11 mouse cellular contexts compared by ENCODE assay signal in the genomic region with DNA sequence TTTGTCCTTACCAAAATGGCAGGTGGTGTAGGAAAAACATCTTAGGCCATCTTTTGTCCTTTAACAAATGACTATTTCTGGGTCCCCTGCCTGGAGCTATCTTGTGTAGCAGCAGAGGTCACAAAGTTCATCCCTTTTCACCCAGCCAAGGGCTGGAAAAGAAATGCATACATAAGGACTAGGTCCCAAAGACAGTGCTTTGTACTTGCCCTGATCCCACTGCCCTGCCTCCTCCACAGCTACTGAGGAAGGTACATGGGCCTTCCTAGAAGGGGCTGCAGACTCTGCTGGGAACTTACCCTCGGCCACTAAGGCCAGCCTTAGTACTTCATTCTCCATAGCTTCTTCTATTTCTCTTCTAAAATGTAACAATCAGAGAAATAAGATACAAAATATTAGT. TPM values are rescaled to one million over a fixed set of nuclear protein-coding genes. Genes with fewer than 3 reads are reported as not detected.
DNase-seq lines count a peak whose midpoint lies in the region; ATAC-seq and TF ChIP-seq lines count a peak whose summit lies in the region.
"Had no signal": no experiment of that assay in that cellular context is flagged by ENCODE, and none has a peak within 500 bp of the region (broad histone marks: within the 10 kb centered on the region; RNA-seq: fewer than 3 reads in every experiment).

No protein-coding gene starts in this region.

- 50% methylated on average over 1 of the region's 1 CpGs for WGBS in forebrain, embryonic 14.5 days
- 48% methylated on average over 1 of the region's 1 CpGs for WGBS in forebrain, embryonic 13.5 days
- 74% methylated on average over 1 of the region's 1 CpGs for WGBS in liver, embryonic 11.5 days
- WGBS in liver, postnatal 0 days (ENCODE audit: insufficient replicate concordance), result 77% methylated on average over 1 of the region's 1 CpGs
- 53% methylated on average over 1 of the region's 1 CpGs for WGBS in embryonic facial prominence, embryonic 12.5 days
- 50% methylated on average over 1 of the region's 1 CpGs for WGBS in midbrain, embryonic 15.5 days
- 65% methylated on average over 1 of the region's 1 CpGs for WGBS in heart, embryonic 10.5 days

- no peaks in the 10 kb centered on the region for H3K27me3 ChIP-seq in forebrain, embryonic 14.5 days (replicated peaks; ENCODE audit: control insufficient read depth, insufficient read depth, low read length)
- no peaks in the 10 kb centered on the region for H3K27me3 ChIP-seq in forebrain, embryonic 13.5 days
- no peaks in the 10 kb centered on the region for H3K27me3 ChIP-seq in liver, embryonic 11.5 days (replicated peaks; ENCODE audit: control insufficient read depth, insufficient read depth, low read length)
- no peaks in the 10 kb centered on the region for H3K27me3 ChIP-seq in liver, postnatal 0 days (ENCODE audit: insufficient read depth, low read length)
- H3K27me3 ChIP-seq in embryonic facial prominence, embryonic 12.5 days, result no peaks in the 10 kb centered on the region
- no peaks in the 10 kb centered on the region for H3K27me3 ChIP-seq in midbrain, embryonic 15.5 days (replicated peaks)
- H3K27me3 ChIP-seq in heart, embryonic 10.5 days (ENCODE audit: insufficient read depth, poor library complexity, severe bottlenecking), result no peaks in the 10 kb centered on the region
- H3K27me3 ChIP-seq: forebrain, embryonic 12.5 days had no signal

- DNase-seq in forebrain, embryonic 14.5 days (ENCODE audit: low spot score), result no peak
- DNase-seq in liver, embryonic 11.5 days (ENCODE audit: low spot score), result no peak
- no peak for DNase-seq in liver, postnatal 0 days
- no peak for DNase-seq in embryo, embryonic 11 days
- DNase-seq in heart, embryonic 10.5 days (ENCODE audit: low spot score), result no peak

- ATAC-seq in forebrain, embryonic 14.5 days, result peak; percentile 33; the same call in 1 of the 2 replicates
- ATAC-seq in forebrain, embryonic 13.5 days, result no peak; the same call in 1 of the 2 replicates
- ATAC-seq in liver, embryonic 11.5 days (replicated peaks; ENCODE audit: low FRiP score), result peak; percentile 43; the same call in 1 of the 2 replicates
- ATAC-seq in liver, postnatal 0 days, result no peak
- ATAC-seq in embryonic facial prominence, embryonic 12.5 days (ENCODE audit: insufficient number of reproducible peaks, insufficient read depth, low FRiP score, low TSS enrichment), result no peak; the same call in 1 of the 2 replicates
- ATAC-seq in midbrain, embryonic 15.5 days (replicated peaks), result peak; percentile 51; the same call in 1 of the 2 replicates

- H3K4me2 ChIP-seq in forebrain, embryonic 14.5 days (ENCODE audit: low read length), result no peak overlapping the region
- no peak overlapping the region for H3K4me2 ChIP-seq in forebrain, embryonic 13.5 days
- H3K4me2 ChIP-seq in liver, embryonic 11.5 days, result no peak overlapping the region
- H3K4me2 ChIP-seq in liver, postnatal 0 days (ENCODE audit: low read depth, low read length), result no peak overlapping the region
- no peak overlapping the region for H3K4me2 ChIP-seq in embryonic facial prominence, embryonic 12.5 days (replicated peaks)
- H3K4me2 ChIP-seq in midbrain, embryonic 15.5 days, result no peak overlapping the region
- H3K4me2 ChIP-seq: forebrain, embryonic 12.5 days; liver, embryonic 13.5 days had no signal

- no peak for TF ChIP-seq CTCF in liver, postnatal 0 days (IDR thresholded peaks at IDR 0.05; ENCODE audit: low read depth)

- no peak overlapping the region for H3K4me3 ChIP-seq in forebrain, embryonic 14.5 days (ENCODE audit: low read depth, low read length)
- no peak overlapping the region for H3K4me3 ChIP-seq in forebrain, embryonic 13.5 days
- H3K4me3 ChIP-seq in liver, embryonic 11.5 days (ENCODE audit: low read depth, low read length), result no peak overlapping the region
- no peak overlapping the region for H3K4me3 ChIP-seq in liver, postnatal 0 days (ENCODE audit: low read depth, low read length)
- H3K4me3 ChIP-seq in embryonic facial prominence, embryonic 12.5 days, result no peak overlapping the region
- no peak overlapping the region for H3K4me3 ChIP-seq in midbrain, embryonic 15.5 days
- no peak overlapping the region for H3K4me3 ChIP-seq in heart, embryonic 10.5 days
- H3K4me3 ChIP-seq: forebrain, embryonic 12.5 days; liver, embryonic 13.5 days had no signal

- TF ChIP-seq EP300 in liver, postnatal 0 days (IDR thresholded peaks at IDR 0.05; ENCODE audit: low read depth), result no peak

- no peak overlapping the region for H3K27ac ChIP-seq in forebrain, embryonic 14.5 days (ENCODE audit: low read depth, low read length)
- H3K27ac ChIP-seq in forebrain, embryonic 13.5 days, result no peak overlapping the region
- H3K27ac ChIP-seq in liver, embryonic 11.5 days (ENCODE audit: low read depth, low read length), result no peak overlapping the region
- H3K27ac ChIP-seq in liver, postnatal 0 days (ENCODE audit: low read depth), result no peak overlapping the region
- H3K27ac ChIP-seq in embryonic facial prominence, embryonic 12.5 days, result peak overlapping the region; percentile 12; the same call in 1 of the 2 replicates
- no peak overlapping the region for H3K27ac ChIP-seq in midbrain, embryonic 15.5 days
- H3K27ac ChIP-seq in heart, embryonic 10.5 days, result no peak overlapping the region
- H3K27ac ChIP-seq: forebrain, embryonic 12.5 days; liver, embryonic 13.5 days; stomach, postnatal 0 days had no signal

- no peaks in the 10 kb centered on the region for H3K9me3 ChIP-seq in forebrain, embryonic 14.5 days (replicated peaks; ENCODE audit: control insufficient read depth, low read length)
- no peaks in the 10 kb centered on the region for H3K9me3 ChIP-seq in forebrain, embryonic 13.5 days (replicated peaks)
- H3K9me3 ChIP-seq in liver, embryonic 11.5 days (ENCODE audit: control insufficient read depth, low read length), result no peaks in the 10 kb centered on the region
- no peaks in the 10 kb centered on the region for H3K9me3 ChIP-seq in liver, postnatal 0 days (ENCODE audit: low read length)
- no peaks in the 10 kb centered on the region for H3K9me3 ChIP-seq in embryonic facial prominence, embryonic 12.5 days
- no peaks in the 10 kb centered on the region for H3K9me3 ChIP-seq in midbrain, embryonic 15.5 days
- H3K9me3 ChIP-seq in heart, embryonic 10.5 days, result no peaks in the 10 kb centered on the region
- H3K9me3 ChIP-seq: forebrain, embryonic 12.5 days; liver, embryonic 13.5 days had no signal

- H3K9ac ChIP-seq in forebrain, embryonic 14.5 days (ENCODE audit: low read length), result no peak overlapping the region
- H3K9ac ChIP-seq in forebrain, embryonic 13.5 days, result no peak overlapping the region
- H3K9ac ChIP-seq in liver, embryonic 11.5 days (ENCODE audit: low read depth, low read length), result no peak overlapping the region
- H3K9ac ChIP-seq in liver, postnatal 0 days (replicated peaks), result no peak overlapping the region
- no peak overlapping the region for H3K9ac ChIP-seq in embryonic facial prominence, embryonic 12.5 days
- no peak overlapping the region for H3K9ac ChIP-seq in midbrain, embryonic 15.5 days
- H3K9ac ChIP-seq: forebrain, embryonic 12.5 days; liver, embryonic 13.5 days had no signal

- H3K4me1 ChIP-seq in forebrain, embryonic 14.5 days (ENCODE audit: control insufficient read depth, insufficient read depth, low read length), result no peaks in the 10 kb centered on the region
- peaks cover 3% of the 10 kb centered on the region; the same call in 1 of the 2 replicates for H3K4me1 ChIP-seq in forebrain, embryonic 13.5 days
- no peaks in the 10 kb centered on the region for H3K4me1 ChIP-seq in liver, embryonic 11.5 days (replicated peaks; ENCODE audit: control insufficient read depth, insufficient read depth, low read length)
- no peaks in the 10 kb centered on the region for H3K4me1 ChIP-seq in liver, postnatal 0 days (ENCODE audit: insufficient read depth)
- peaks cover 9% of the 10 kb centered on the region for H3K4me1 ChIP-seq in embryonic facial prominence, embryonic 12.5 days
- peaks cover 3% of the 10 kb centered on the region; the same call in 1 of the 2 replicates for H3K4me1 ChIP-seq in midbrain, embryonic 15.5 days
- peaks cover 10% of the 10 kb centered on the region; the same call in 1 of the 2 replicates for H3K4me1 ChIP-seq in heart, embryonic 10.5 days

- H3K36me3 ChIP-seq in forebrain, embryonic 14.5 days (ENCODE audit: control insufficient read depth, insufficient read depth, low read length), result no peaks in the 10 kb centered on the region
- H3K36me3 ChIP-seq in forebrain, embryonic 13.5 days (ENCODE audit: poor library complexity, severe bottlenecking), result no peaks in the 10 kb centered on the region
- no peaks in the 10 kb centered on the region for H3K36me3 ChIP-seq in liver, embryonic 11.5 days (ENCODE audit: control insufficient read depth, insufficient read depth, low read length)
- no peaks in the 10 kb centered on the region for H3K36me3 ChIP-seq in liver, postnatal 0 days (replicated peaks; ENCODE audit: insufficient read depth, low read length)
- H3K36me3 ChIP-seq in embryonic facial prominence, embryonic 12.5 days, result no peaks in the 10 kb centered on the region
- no peaks in the 10 kb centered on the region for H3K36me3 ChIP-seq in midbrain, embryonic 15.5 days (replicated peaks)
- no peaks in the 10 kb centered on the region for H3K36me3 ChIP-seq in heart, embryonic 10.5 days
- H3K36me3 ChIP-seq: forebrain, embryonic 12.5 days; liver, embryonic 13.5 days had no signal

RNA-seq across cellular contexts. Expression of gene Gnas, which starts 27.5 kb away (rescaled TPM):
- polyA plus RNA-seq in forebrain, embryonic 14.5 days (2014; fragmentation: Nextera tagmentation; extraction: Ambion mirVana), result 966 and 1,076 TPM in 2 replicates
- polyA plus RNA-seq in forebrain, embryonic 13.5 days (2015; fragmentation: Nextera tagmentation; extraction: Ambion mirVana), result 976 and 1,086 TPM in 2 replicates
- 729 and 742 TPM in 2 replicates for polyA plus RNA-seq in liver, embryonic 11.5 days (2014; fragmentation: Nextera tagmentation; extraction: Ambion mirVana)
- 332 and 343 TPM in 2 replicates for polyA plus RNA-seq in liver, postnatal 0 days (2015; fragmentation: Nextera tagmentation; extraction: Ambion mirVana)
- 1,926 and 2,042 TPM in 2 replicates for polyA plus RNA-seq in embryonic facial prominence, embryonic 12.5 days (2016; fragmentation: Nextera tagmentation; extraction: Ambion mirVana)
- 1,362 and 1,368 TPM in 2 replicates for polyA plus RNA-seq in midbrain, embryonic 15.5 days (2015; fragmentation: Nextera tagmentation; extraction: Ambion mirVana)
- 964 and 1,128 TPM in 2 replicates for polyA plus RNA-seq in heart, embryonic 10.5 days (2016; fragmentation: Nextera tagmentation; extraction: Ambion mirVana)

RNA-seq across cellular contexts. Expression of gene Gm20721, which starts 34.9 kb away (rescaled TPM):
- 5.9 and 6.3 TPM in 2 replicates for polyA plus RNA-seq in forebrain, embryonic 14.5 days (2014; fragmentation: Nextera tagmentation; extraction: Ambion mirVana)
- 9.4 TPM in 2 replicates for polyA plus RNA-seq in forebrain, embryonic 13.5 days (2015; fragmentation: Nextera tagmentation; extraction: Ambion mirVana)
- 7.3 and 7.7 TPM in 2 replicates for polyA plus RNA-seq in liver, embryonic 11.5 days (2014; fragmentation: Nextera tagmentation; extraction: Ambion mirVana)
- polyA plus RNA-seq in liver, postnatal 0 days (2015; fragmentation: Nextera tagmentation; extraction: Ambion mirVana), result 1.3 and 2.9 TPM in 2 replicates
- 17.3 and 19.9 TPM in 2 replicates for polyA plus RNA-seq in embryonic facial prominence, embryonic 12.5 days (2016; fragmentation: Nextera tagmentation; extraction: Ambion mirVana)
- polyA plus RNA-seq in midbrain, embryonic 15.5 days (2015; fragmentation: Nextera tagmentation; extraction: Ambion mirVana), result 8.2 and 16.1 TPM in 2 replicates
- 7.1 and 20.6 TPM in 2 replicates for polyA plus RNA-seq in heart, embryonic 10.5 days (2016; fragmentation: Nextera tagmentation; extraction: Ambion mirVana)

Comparison
In these comparisons a context has a peak if more than half of its experiments do, and no peak if none do; other contexts are left out.
1. ATAC-seq: peak in forebrain, embryonic 14.5 days (single experiment), liver, embryonic 11.5 days (single experiment) and midbrain, embryonic 15.5 days (single experiment); none in forebrain, embryonic 13.5 days (single experiment), liver, postnatal 0 days (single experiment) and embryonic facial prominence, embryonic 12.5 days (single experiment).